Mouse (Mus musculus) cerebellum, adult 2 months (tissue): Measurements from ENCODE around the gene Cers5. TPM values are rescaled to one million over a fixed set of nuclear protein-coding genes. Genes with fewer than 3 reads are reported as not detected.
"Not testable (repeated sequence)": the region's sequence is repeated elsewhere in the genome, so short reads cannot be mapped to it uniquely, and the experiment has no call there.

Experiments
- DNase-seq, 2 experiments: peaks; one replicate each; pipeline ENCODE4 v3.0.0; 2021
- H3K27ac ChIP-seq: fragments of 200-500 bp; 2 replicates; pipeline ENCODE4 v1.5.1; 2012; ENCODE audit warnings: low read length, control low read depth, inconsistent platforms; ENCODE audit not compliant: insufficient read depth
- H3K27me3 ChIP-seq: fragments of 200-500 bp; 2 replicates; pipeline ENCODE4 v1.6.1; 2012; ENCODE audit warnings: inconsistent platforms, mild to moderate bottlenecking, low read length, moderate library complexity; ENCODE audit not compliant: control insufficient read depth, insufficient read depth
- H3K4me1 ChIP-seq: fragments of 200-500 bp; 2 replicates; pipeline ENCODE4 v1.6.1; 2011; ENCODE audit warnings: low read length; ENCODE audit not compliant: control insufficient read depth, insufficient read depth
- H3K4me3 ChIP-seq: fragments of 200-500 bp; replicated peaks from 2 replicates; pipeline ENCODE3; 2011; ENCODE audit warnings: mild to moderate bottlenecking, low read depth, low read length, control low read depth; ENCODE audit not compliant: insufficient read depth
- CTCF ChIP-seq: fragments of 200-500 bp; IDR thresholded peaks from 2 replicates; pipeline ENCODE4 v1.5.1; 2011; ENCODE audit warnings: low read depth, mild to moderate bottlenecking, control low read depth, low read length, moderate library complexity, borderline replicate concordance; ENCODE audit not compliant: insufficient read depth
- POLR2A ChIP-seq: fragments of 200-500 bp; IDR thresholded peaks from 2 replicates; pipeline ENCODE4 v1.6.1; 2011; ENCODE audit warnings: low read length, control low read depth, borderline replicate concordance; ENCODE audit not compliant: insufficient read depth
- WGBS: fragments of 180-500 bp; shearing (Covaris S2); methylation state at CpG from one replicate; pipeline ENCODE4 v1.1.7; 2018; 5-methylcytosine and 5-hydroxymethylcytosine counted together
- polyA plus RNA-seq: library from polyadenylated mRNA; depleted of rRNA; stranded (reverse); fragments of >200 nt; gene quantifications from 2 replicates; pipeline ENCODE4 v1.2.3, GENCODE M21; 2012; rRNA removed

The Cers5 gene
- polyA plus RNA-seq = 40.2 and 45.5 TPM in 2 replicates

DNA sequence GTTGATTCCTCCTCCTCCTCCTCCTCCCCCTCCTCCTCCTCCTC, at the start of gene Cers5:
Gene Cers5 (minus strand): TSS at position 5 of the 44 bp plus-strand sequence.
- DNase-seq, H3K27me3 ChIP-seq, H3K4me1 ChIP-seq: not testable (repeated sequence)
- Histone ChIP-seq H3K4me3 (peak within 1 kb of the TSS; percentile 75), H3K27ac (peak within 1 kb of the TSS; percentile 66)

DNA sequence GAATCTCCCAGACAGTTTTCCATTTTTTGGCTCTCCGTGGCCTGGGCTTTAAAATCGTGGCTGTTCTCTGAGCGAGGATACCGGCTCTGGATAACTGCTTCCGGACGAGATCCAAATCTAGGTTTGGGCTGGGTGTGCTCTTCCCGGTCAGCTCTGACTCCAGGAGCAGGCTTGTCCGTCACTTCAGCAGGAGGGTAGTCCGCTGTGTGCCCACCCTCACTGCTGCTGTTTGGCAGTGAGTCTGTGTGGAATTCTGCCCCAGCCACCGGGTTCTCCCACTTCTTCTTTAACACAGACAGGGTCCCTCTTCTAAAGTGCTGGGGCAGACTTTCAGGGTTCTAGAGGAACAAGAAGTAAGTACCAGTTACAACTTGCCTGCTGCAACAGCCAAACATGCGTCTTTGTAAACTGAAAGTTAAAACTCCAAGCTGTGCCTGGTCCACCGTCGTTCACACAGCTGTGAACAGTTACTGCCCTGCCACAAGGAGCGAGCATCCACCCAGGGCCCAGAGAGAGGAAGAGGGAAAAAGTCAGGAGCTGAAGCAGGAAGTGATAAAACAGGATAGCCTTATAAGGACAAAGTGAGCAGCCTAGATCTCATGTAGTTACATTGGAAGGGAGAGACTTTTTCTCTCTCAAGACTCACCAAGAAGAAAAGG, 47.1 kb upstream of the Cers5 start:
- WGBS = 73% methylated on average over 14 of the region's 14 CpGs
- Histone ChIP-seq H3K27me3 (no peaks in the 10 kb centered on the region), H3K4me1 (no peaks in the 10 kb centered on the region; the same call in 1 of the 2 replicates), H3K27ac (no peak overlapping the region), H3K4me3 (no peak overlapping the region)
- TF ChIP-seq POLR2A (no peak), CTCF (no peak)
- no peak for DNase-seq

DNA sequence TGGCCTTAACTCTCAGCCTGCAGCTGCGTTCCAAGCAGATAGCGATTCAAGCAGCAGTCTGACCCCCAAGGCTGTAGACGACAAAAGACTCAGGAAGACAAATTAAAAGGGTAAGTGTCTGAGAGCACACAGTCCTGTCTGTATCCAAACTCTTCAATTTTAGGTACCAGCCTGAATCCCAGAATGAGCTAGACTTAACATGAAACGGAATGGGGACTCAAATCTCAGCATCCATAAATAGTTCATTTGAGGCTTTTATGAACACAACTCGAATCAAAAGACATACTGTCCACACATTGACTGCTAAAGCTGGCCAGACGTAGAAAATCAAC, 46.4 kb upstream of the Cers5 start:
- WGBS = 66% methylated on average over 6 of the region's 6 CpGs
- TF ChIP-seq POLR2A = no peak
- TF ChIP-seq CTCF = no peak

DNA sequence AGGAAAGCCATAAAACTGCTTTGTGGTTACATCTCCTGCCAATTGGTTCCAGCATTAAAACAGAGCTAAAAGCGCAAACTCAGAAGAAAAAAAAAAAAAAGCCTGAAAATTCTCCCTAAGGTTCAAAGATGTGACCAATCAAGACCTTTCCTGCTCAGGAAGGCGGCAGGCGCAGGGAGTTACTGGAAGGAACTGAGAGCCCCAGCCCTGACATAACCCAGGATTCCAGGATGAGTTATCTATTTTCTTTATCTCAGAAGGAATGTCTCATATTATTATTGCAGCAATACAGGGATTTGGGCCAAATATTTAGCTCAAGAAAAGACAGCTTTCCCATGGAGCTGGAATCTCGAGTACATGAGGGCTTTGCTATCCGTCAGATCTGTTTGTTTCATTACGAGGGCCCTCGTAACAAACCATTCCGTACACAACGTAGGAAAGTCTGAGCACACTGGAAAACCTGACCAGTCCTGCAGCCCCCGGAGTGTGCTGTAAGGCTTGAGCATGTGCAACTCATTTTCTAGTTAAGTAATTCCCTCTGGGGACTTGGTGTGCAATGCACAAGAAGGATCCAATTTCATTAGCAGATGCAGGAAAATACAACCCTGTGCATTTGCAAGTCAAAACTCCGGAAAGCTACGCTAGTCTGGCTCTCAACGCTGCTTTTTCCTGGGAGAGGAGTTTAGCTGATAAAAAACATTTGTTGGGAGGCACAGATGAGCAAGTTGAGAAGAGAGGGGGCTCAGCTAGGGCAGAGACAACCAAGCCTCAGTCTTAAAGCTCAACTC, 45.8 kb upstream of the Cers5 start:
- TF ChIP-seq POLR2A = no peak
- Histone ChIP-seq H3K4me1 (no peaks in the 10 kb centered on the region; the same call in 1 of the 2 replicates), H3K4me3 (no peak overlapping the region), H3K27ac (no peak overlapping the region), H3K27me3 (no peaks in the 10 kb centered on the region)
- no peak for DNase-seq
- 58% methylated on average over 13 of the region's 13 CpGs for WGBS

More for the DNA sequence above, 46.4 kb upstream of the Cers5 start:
- no peaks in the 10 kb centered on the region; the same call in 1 of the 2 replicates for H3K4me1 ChIP-seq
- H3K4me3 ChIP-seq = no peak overlapping the region
- H3K27ac ChIP-seq = no peak overlapping the region
- DNase-seq = no peak
- H3K27me3 ChIP-seq = no peaks in the 10 kb centered on the region

DNA sequence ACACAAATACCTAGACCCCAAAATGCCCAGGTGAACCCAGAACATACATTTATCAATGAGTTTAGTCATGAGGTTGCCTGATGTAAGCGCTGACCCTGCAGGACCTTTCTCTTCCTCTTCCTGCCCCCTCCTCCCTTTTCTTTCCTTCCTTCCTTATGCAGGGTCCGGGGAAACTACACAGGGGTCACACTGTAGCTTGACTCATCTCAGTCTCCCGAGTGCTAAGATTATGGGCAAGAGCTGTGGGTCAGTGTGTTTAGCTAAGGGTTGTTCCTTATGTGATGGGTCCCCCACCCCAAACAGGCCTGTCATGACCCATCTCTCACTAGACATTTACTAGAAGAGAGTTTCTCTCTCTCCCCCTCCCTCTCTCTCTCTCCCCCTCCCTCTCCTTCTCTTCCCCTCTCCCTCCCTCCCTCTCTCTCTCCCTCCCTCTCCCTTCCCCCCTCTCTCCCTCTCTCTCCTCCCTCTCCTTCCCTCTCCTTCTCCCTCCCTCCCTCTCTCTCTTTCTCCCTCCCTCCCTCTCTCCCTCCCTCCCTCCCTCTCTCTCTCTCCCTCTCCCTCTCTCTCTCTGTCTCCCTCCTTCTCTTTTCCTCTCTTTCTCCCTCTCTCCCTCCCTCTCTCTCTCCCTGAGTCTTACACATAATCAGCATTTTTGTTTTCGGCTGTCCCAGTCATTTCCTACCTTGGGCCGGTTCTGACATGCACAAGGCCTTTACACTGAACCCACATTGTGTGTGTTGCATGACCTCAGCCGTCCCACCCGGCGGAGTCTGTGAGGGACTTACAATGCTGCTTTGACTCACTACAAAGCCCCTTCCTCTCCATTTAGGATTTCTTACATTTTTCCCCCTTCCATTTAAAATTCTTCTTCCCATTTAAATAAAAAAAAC, 44.9 kb upstream of the Cers5 start:
- DNase-seq = no peak
- WGBS = 79% methylated on average over 8 of the region's 8 CpGs
- Histone ChIP-seq H3K27ac (no peak overlapping the region), H3K4me1 (no peaks in the 10 kb centered on the region; the same call in 1 of the 2 replicates), H3K4me3 (no peak overlapping the region), H3K27me3 (no peaks in the 10 kb centered on the region)
- TF ChIP-seq CTCF = no peak
- no peak for TF ChIP-seq POLR2A

DNA sequence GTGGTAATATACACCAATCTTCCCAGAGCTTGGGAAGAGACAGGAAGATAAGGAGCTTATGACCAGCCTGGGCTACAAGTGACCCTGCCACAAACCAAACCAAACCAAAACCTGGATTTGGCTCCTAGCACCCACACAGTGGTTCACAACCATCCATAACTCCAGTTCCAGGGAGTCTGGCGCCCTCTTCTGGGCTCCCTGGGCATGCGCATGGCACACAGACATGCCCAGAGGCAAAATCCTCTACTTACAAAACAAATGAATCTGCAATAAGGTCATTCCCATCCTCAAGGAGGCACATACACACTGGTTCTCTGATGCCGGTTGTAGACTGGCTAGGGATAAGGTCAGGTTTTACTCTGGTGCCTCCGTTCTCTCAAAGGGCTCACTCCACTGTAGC, 43.3 kb upstream of the Cers5 start:
- TF ChIP-seq POLR2A = no peak
- Histone ChIP-seq H3K27me3 (no peaks in the 10 kb centered on the region), H3K4me3 (no peak overlapping the region), H3K4me1 (no peaks in the 10 kb centered on the region; the same call in 1 of the 2 replicates), H3K27ac (no peak overlapping the region)
- 93% methylated on average over 4 of the region's 4 CpGs for WGBS
- no peak for DNase-seq

DNA sequence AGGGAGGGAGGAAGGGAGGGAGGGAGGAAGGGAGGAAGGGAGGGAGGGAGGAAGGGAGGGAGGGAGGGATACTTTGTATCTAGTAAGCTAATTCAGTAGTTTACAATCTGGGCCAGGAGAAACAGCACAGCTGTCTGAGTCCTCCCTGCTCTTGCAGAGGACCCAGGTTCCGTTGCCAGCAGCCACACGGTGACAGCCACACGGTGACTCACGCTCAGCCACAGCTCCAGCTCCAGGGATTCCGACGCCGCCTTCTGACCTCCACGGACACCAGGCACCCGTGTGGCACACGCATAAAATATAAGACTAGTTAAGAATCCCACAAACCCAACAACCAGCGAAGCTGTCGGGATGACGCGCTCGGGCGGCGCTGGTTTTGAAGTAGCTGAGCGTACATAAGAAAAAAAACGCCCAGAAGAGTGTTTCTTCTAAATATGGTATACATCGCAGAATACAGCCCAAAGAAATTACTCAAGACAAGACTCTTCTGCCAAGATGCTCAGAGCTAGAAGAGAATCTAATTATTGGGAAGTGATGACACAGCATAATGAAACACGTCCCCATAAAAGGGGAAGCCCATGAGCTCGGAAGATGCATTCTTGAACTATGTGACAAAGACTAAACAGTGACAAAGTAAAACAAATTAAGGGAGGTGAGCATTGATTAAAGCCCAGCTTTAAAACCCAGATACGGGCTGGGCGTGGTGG, 42.0 kb upstream of the Cers5 start:
- no peak overlapping the region for H3K4me3 ChIP-seq
- no peak overlapping the region for H3K27ac ChIP-seq
- no peak for DNase-seq
- no peaks in the 10 kb centered on the region for H3K27me3 ChIP-seq
- TF ChIP-seq CTCF (no peak), POLR2A (no peak)
- WGBS = 93% methylated on average over 24 of the region's 24 CpGs
- no peaks in the 10 kb centered on the region for H3K4me1 ChIP-seq

DNA sequence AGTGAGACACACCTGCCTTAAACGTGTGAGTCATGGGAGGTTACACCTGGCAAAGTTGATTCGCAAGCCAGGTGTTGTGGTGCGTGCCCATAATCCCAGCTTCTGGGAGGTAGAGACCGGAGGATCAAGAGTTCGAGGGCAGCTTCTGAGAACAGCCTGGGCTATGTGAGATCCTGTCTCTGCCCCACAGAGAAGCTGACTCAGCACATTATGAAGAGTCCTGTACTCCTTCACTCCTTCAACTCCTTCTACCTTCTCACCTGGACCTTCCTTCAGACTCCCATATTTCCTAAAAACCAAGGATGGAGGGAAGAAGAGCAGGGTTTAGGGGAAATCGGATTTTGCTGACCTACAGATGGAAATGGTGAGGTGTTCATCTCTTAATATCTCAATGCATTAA, 41.0 kb upstream of the Cers5 start:
- H3K4me1 ChIP-seq = no peaks in the 10 kb centered on the region
- H3K27me3 ChIP-seq = no peaks in the 10 kb centered on the region
- no peak for DNase-seq
- H3K27ac ChIP-seq = no peak overlapping the region
- no peak for TF ChIP-seq POLR2A
- TF ChIP-seq CTCF = no peak
- H3K4me3 ChIP-seq = no peak overlapping the region
- 95% methylated on average over 6 of the region's 6 CpGs for WGBS
